Mouse (Mus musculus) bone marrow macrophage, adult 2 months (primary cell): ENCODE results near the gene Zfp334.

Experiments
- CTCF ChIP-seq: IDR thresholded peaks from 2 replicates; pipeline ENCODE4 v1.5.1; 2012; ENCODE audit warnings: low read depth, mild to moderate bottlenecking, low read length, moderate library complexity
- POLR2A ChIP-seq: IDR thresholded peaks from 2 replicates; pipeline ENCODE4 v1.6.1; 2012; ENCODE audit warnings: mild to moderate bottlenecking, low read depth, low read length, borderline replicate concordance

DNA sequence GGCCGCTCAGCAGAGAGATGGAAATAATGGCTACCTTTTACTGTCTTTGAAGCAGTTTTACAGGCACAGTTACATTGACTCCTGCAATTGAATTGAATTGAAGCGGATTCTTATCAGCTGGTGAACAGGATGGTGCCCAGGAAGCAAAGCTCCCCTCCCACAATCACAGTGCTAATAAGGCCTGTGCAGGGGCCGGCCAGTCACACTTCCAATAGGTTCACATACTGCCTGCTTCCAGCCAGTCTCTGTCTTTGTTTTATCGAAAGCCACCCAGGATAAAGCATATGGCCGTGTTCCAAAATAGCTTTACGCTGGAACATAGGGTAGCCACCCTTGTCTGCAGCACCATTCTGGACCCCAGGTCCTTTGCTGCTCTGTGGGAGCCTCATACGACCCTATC is 60.7 kb downstream of the Zfp334 start:
- no peak for TF ChIP-seq POLR2A
- TF ChIP-seq CTCF: no peak
